Mouse (Mus musculus) lung, postnatal 0 days (tissue): ENCODE measurements at regions not wholly inside any gene's neighbourhood (a gene's known extent, or its start where the extent isn't known, plus 50 kb on each side); places are given as distances from the start of the nearest gene placed in this dataset.

Source experiments
- ATAC-seq: fragments of 200-750 bp; cut with Nextera tagmentation; 2 replicates; pipeline ENCODE4 v1.8.0; 2017; ENCODE audit warnings: moderate library complexity
- DNase-seq: peaks from one replicate; pipeline ENCODE4 v3.0.0-alpha.2; 2016; ENCODE audit warnings: low spot score
- H3K27ac ChIP-seq: fragments of 300-500 bp; sonication (generic); 2 replicates; pipeline ENCODE4 v1.5.1; 2014; ENCODE audit warnings: antibody characterized with exemption, mild to moderate bottlenecking, low read length, mixed read lengths
- H3K27me3 ChIP-seq: fragments of 300-500 bp; sonication (generic); replicated peaks from 2 replicates; pipeline ENCODE4 v1.6.1; 2014; ENCODE audit warnings: low read length, mixed read lengths; ENCODE audit not compliant: insufficient read depth
- H3K36me3 ChIP-seq: fragments of 300-500 bp; sonication (generic); 2 replicates; pipeline ENCODE4 v1.6.1; 2014; ENCODE audit warnings: low read length, mixed read lengths; ENCODE audit not compliant: insufficient read depth
- H3K4me1 ChIP-seq: fragments of 300-500 bp; sonication (generic); 2 replicates; pipeline ENCODE4 v1.6.1; 2014; ENCODE audit warnings: antibody characterized with exemption, low read depth, low read length, mixed read lengths; ENCODE audit not compliant: insufficient read depth
- H3K4me2 ChIP-seq: fragments of 300-500 bp; sonication (generic); replicated peaks from 2 replicates; pipeline ENCODE4 v1.6.1; 2014; ENCODE audit warnings: low read depth, mild to moderate bottlenecking, low read length, moderate library complexity, mixed read lengths
- H3K4me3 ChIP-seq: fragments of 300-500 bp; sonication (generic); 2 replicates; pipeline ENCODE4 v1.5.1; 2014; ENCODE audit warnings: low read depth, low read length
- H3K9ac ChIP-seq: fragments of 300-500 bp; sonication (generic); replicated peaks from 2 replicates; pipeline ENCODE4 v1.6.1; 2014; ENCODE audit warnings: low read depth, mild to moderate bottlenecking
- H3K9me3 ChIP-seq: fragments of 300-500 bp; sonication (generic); 2 replicates; pipeline ENCODE4 v1.6.1; 2016; ENCODE audit warnings: low read length, mixed read lengths
- CTCF ChIP-seq: IDR thresholded peaks from 2 replicates; pipeline ENCODE4 v1.5.1; 2016; ENCODE audit warnings: antibody characterized with exemption, mild to moderate bottlenecking
- EP300 ChIP-seq: IDR thresholded peaks from 2 replicates; pipeline ENCODE4 v1.6.1; 2016; ENCODE audit warnings: antibody characterized with exemption, mild to moderate bottlenecking, control low read depth
- WGBS: fragments of 180-500 bp; shearing (Covaris S2); extraction: QIAGEN DNeasy Blood & Tissue Kit; methylation state at CpG from one replicate; pipeline ENCODE4 v1.1.7; 2014; 5-methylcytosine and 5-hydroxymethylcytosine counted together

GRCm38 (mm10) chr2:75137133-75137982 is 311.8 kb downstream of the Mtx2 start:
- no peak overlapping the region for H3K9ac ChIP-seq
- peak; percentile 5; the same call in 1 of the 2 replicates for ATAC-seq
- TF ChIP-seq EP300 (no peak), CTCF (no peak)
- peak overlapping the region; percentile 34 for H3K4me3 ChIP-seq
- H3K27me3 ChIP-seq, result peaks cover 44% of the 10 kb centered on the region
- no peak overlapping the region for H3K27ac ChIP-seq
- no peaks in the 10 kb centered on the region for H3K36me3 ChIP-seq
- H3K4me2 ChIP-seq, result peak overlapping the region; percentile 53
- 0 out of 2 replicates have a peak, but pooled peaks cover 6% of the 10 kb centered on the region for H3K4me1 ChIP-seq
- 3% methylated on average over 42 of the region's 42 CpGs for WGBS
- DNase-seq, result no peak
- no peaks in the 10 kb centered on the region for H3K9me3 ChIP-seq

DNA sequence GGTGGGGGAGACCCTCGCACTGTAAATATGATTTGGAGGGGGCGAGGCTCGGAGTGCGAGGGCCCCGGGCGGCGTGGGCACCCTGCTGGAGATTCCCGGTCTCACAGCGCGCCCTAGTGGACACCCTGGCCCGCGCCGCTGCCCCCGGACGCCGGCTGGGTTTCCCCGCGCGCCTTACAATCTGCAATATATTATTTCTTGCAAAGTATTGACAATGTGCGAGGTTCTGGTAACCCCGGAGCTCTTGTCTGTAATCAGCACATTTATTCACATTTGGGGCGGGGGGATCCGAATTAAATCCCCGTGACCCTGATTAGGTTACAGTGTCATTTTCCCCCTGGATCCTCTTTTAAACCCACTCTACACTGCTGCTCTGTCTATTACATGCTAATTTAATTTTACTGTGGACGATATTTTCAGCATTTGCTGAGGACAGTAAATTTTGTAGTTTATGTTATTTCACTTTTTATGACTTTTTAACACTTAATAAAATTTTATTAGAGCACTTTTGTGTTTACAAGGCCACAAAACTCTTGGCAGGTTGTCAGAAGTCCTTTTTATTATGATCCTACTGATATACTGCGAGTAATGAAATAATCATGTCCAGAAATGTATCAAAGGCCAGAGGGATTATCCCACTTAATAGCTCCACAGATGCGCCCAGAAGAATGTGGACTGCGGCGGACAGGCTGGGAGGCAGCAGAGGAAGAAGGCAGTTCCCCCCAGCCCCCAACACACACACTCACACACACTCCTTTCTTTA is 312.6 kb downstream of the Mtx2 start:
- WGBS, result 7% methylated on average over 27 of the region's 29 CpGs
- H3K36me3 ChIP-seq, result no peaks in the 10 kb centered on the region
- peak overlapping the region; percentile 53 for H3K4me2 ChIP-seq
- no peak overlapping the region for H3K27ac ChIP-seq
- H3K4me3 ChIP-seq, result peak overlapping the region; percentile 34
- H3K27me3 ChIP-seq, result peaks cover 44% of the 10 kb centered on the region
- no peak overlapping the region for H3K9ac ChIP-seq
- ATAC-seq (peak; percentile 55), DNase-seq (peak; percentile 47)
- H3K4me1 ChIP-seq, result 0 out of 2 replicates have a peak, but pooled peaks cover 6% of the 10 kb centered on the region
- TF ChIP-seq EP300, result no peak
- peak; percentile 77 for TF ChIP-seq CTCF
- no peaks in the 10 kb centered on the region for H3K9me3 ChIP-seq

DNA sequence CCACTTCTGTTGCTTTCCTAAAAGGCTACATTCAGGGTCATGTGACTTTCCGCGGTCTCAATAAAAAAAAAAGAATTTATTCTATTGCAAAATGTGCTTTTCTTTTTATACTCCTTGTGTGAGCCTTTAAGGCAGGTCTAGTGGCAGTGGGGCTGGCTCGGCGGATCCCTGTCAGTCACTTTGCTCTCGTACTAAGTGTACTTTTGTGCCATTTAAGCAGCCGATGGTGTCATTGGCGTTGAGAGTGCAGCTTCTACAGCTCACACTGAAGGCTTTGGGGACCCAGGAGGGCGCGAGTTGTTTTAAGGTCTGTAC is 313.1 kb downstream of the Mtx2 start:
- H3K9me3 ChIP-seq, result no peaks in the 10 kb centered on the region
- TF ChIP-seq CTCF (no peak), EP300 (no peak)
- no peaks in the 10 kb centered on the region for H3K36me3 ChIP-seq
- peaks cover 39% of the 10 kb centered on the region for H3K27me3 ChIP-seq
- 0 out of 2 replicates have a peak, but pooled peaks cover 6% of the 10 kb centered on the region for H3K4me1 ChIP-seq
- DNase-seq, result no peak
- H3K27ac ChIP-seq, result no peak overlapping the region
- WGBS, result 31% methylated on average over 9 of the region's 9 CpGs
- ATAC-seq, result no peak
- no peak overlapping the region for H3K9ac ChIP-seq
- no peak overlapping the region for H3K4me2 ChIP-seq
- H3K4me3 ChIP-seq, result no peak overlapping the region

GRCm38 (mm10) chr2:75139544-75139943 is 313.9 kb downstream of the Mtx2 start:
- DNase-seq (no peak), ATAC-seq (no peak)
- no peak for TF ChIP-seq EP300
- no peak for TF ChIP-seq CTCF
- H3K36me3 ChIP-seq, result no peaks in the 10 kb centered on the region
- no peaks in the 10 kb centered on the region for H3K9me3 ChIP-seq
- WGBS, result 72% methylated on average over 2 of the region's 2 CpGs
- H3K4me1 ChIP-seq, result 0 out of 2 replicates have a peak, but pooled peaks cover 6% of the 10 kb centered on the region
- peaks cover 39% of the 10 kb centered on the region for H3K27me3 ChIP-seq
- no peak overlapping the region for H3K27ac ChIP-seq
- H3K4me3 ChIP-seq, result no peak overlapping the region
- no peak overlapping the region for H3K9ac ChIP-seq
- no peak overlapping the region for H3K4me2 ChIP-seq

DNA sequence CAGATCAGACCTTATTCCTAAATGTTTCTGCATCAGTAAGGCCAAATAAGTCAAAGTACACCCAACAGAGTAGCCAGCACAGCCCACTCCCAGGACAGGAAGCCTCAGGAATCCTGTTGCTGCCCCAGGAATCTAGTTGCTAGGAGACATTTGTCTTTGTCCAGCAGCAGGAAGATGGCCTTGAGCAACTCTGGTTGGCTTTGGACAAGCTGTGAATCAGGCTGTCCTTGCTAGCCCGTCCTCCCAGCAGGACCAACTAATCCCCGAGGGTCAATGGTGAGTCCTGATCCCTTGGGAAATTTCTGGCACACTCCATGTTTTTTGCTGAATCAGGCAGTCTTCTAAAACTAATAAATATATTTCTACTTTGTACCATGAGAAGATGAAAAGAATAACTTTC is 317.1 kb downstream of the Mtx2 start:
- no peak overlapping the region for H3K27ac ChIP-seq
- no peak overlapping the region for H3K4me2 ChIP-seq
- no peak overlapping the region for H3K9ac ChIP-seq
- ATAC-seq, result no peak
- peaks cover 29% of the 10 kb centered on the region for H3K27me3 ChIP-seq
- no peaks in the 10 kb centered on the region for H3K9me3 ChIP-seq
- H3K36me3 ChIP-seq, result no peaks in the 10 kb centered on the region
- DNase-seq, result no peak
- H3K4me1 ChIP-seq, result 0 out of 2 replicates have a peak, but pooled peaks cover 2% of the 10 kb centered on the region
- no peak overlapping the region for H3K4me3 ChIP-seq
- WGBS, result 30% methylated on average over 2 of the region's 2 CpGs
- TF ChIP-seq CTCF, result no peak
- TF ChIP-seq EP300, result no peak

GRCm38 (mm10) chr2:75144861-75145260 is 319.3 kb downstream of the Mtx2 start:
- Histone ChIP-seq H3K36me3 (no peaks in the 10 kb centered on the region), H3K9me3 (no peaks in the 10 kb centered on the region), H3K4me3 (no peak overlapping the region), H3K4me2 (no peak overlapping the region), H3K27me3 (peaks cover 13% of the 10 kb centered on the region), H3K4me1 (peaks cover under 1% of the 10 kb centered on the region; the same call in 1 of the 2 replicates), H3K27ac (no peak overlapping the region), H3K9ac (no peak overlapping the region)
- DNase-seq (no peak), ATAC-seq (no peak)
- TF ChIP-seq CTCF (no peak), EP300 (no peak)
- WGBS, result 69% methylated on average over 12 of the region's 12 CpGs
